Mouse (Mus musculus) kidney, adult 11 months (tissue): ENCODE results near the gene Itfg2.

Experiments
- DNase-seq: peaks from one replicate; pipeline ENCODE4 v3.0.0; 2022

Gene Itfg2

GRCm38 (mm10) chr6:128424269-128425019 lies at the start of gene Itfg2:
TSS of gene Itfg2 (minus strand) at chr6:128424931.
- peak; percentile 96 for DNase-seq

- DNase-seq: no peak
Observed at GRCm38 (mm10) chr6:128474112-128474511, 49.4 kb upstream of the Itfg2 start.

- peak; percentile 14 for DNase-seq
Observed at GRCm38 (mm10) chr6:128469451-128469850, 44.7 kb upstream of the Itfg2 start.

- DNase-seq: no peak
Observed at GRCm38 (mm10) chr6:128467298-128467697, 42.6 kb upstream of the Itfg2 start.

- no peak for DNase-seq
Observed at GRCm38 (mm10) chr6:128466563-128466962, 41.8 kb upstream of the Itfg2 start.

- DNase-seq: no peak
Observed at GRCm38 (mm10) chr6:128466043-128466442, 41.3 kb upstream of the Itfg2 start.

GRCm38 (mm10) chr6:128464996-128465395 lies 40.3 kb upstream of the Itfg2 start:
- no peak for DNase-seq

GRCm38 (mm10) chr6:128461606-128462005 lies 36.9 kb upstream of the Itfg2 start:
- DNase-seq: no peak

GRCm38 (mm10) chr6:128460729-128461503 lies 36.2 kb upstream of the Itfg2 start:
- no peak for DNase-seq

- DNase-seq: no peak
Observed at GRCm38 (mm10) chr6:128460321-128460720, 35.6 kb upstream of the Itfg2 start.

- DNase-seq: no peak
Observed at GRCm38 (mm10) chr6:128457186-128457585, 32.5 kb upstream of the Itfg2 start.

GRCm38 (mm10) chr6:128455835-128456605 lies 31.3 kb upstream of the Itfg2 start:
- no peak for DNase-seq

- DNase-seq: no peak
Observed at GRCm38 (mm10) chr6:128447063-128447462, 22.3 kb upstream of the Itfg2 start.

GRCm38 (mm10) chr6:128445761-128446535 lies 21.2 kb upstream of the Itfg2 start:
- peak; percentile 75 for DNase-seq

GRCm38 (mm10) chr6:128440238-128440637 lies 15.5 kb upstream of the Itfg2 start:
- DNase-seq: no peak

- DNase-seq: peak; percentile 28
Observed at GRCm38 (mm10) chr6:128438871-128439341, 14.2 kb upstream of the Itfg2 start.

- DNase-seq: peak; percentile 92
Observed at GRCm38 (mm10) chr6:128438317-128438870, 13.7 kb upstream of the Itfg2 start, which contains the start of gene Fkbp4. TSS of gene Fkbp4 (minus strand) at chr6:128438677.

GRCm38 (mm10) chr6:128437731-128438316 lies 13.1 kb upstream of the Itfg2 start:
- peak; percentile 87 for DNase-seq

GRCm38 (mm10) chr6:128437288-128437687 lies 12.6 kb upstream of the Itfg2 start:
- DNase-seq: no peak

- DNase-seq: no peak
Observed at GRCm38 (mm10) chr6:128436356-128437005, 11.8 kb upstream of the Itfg2 start.

GRCm38 (mm10) chr6:128435474-128435873 lies 10.7 kb upstream of the Itfg2 start:
- peak; percentile 86 for DNase-seq
